Mouse (Mus musculus): ENCODE measurements at regions not wholly inside any gene's neighbourhood (a gene's known extent, or its start where the extent isn't known, plus 50 kb on each side); places are given as distances from the start of the nearest gene placed in this dataset.

- DNase-seq (ENCODE audit: low spot score in 2 of 2), result no peak
Measured at GRCm38 (mm10) chr2:46491081-46491480, 1373.9 kb upstream of the Zeb2 start.

GRCm38 (mm10) chr2:46468936-46469629, 1351.9 kb upstream of the Zeb2 start:
- no peak for DNase-seq (ENCODE audit: low spot score in 2 of 2)

- no peak for DNase-seq (ENCODE audit: low spot score in 2 of 2)
Measured at GRCm38 (mm10) chr2:46465389-46465788, 1348.2 kb upstream of the Zeb2 start.

- no peak for DNase-seq (ENCODE audit: low spot score in 2 of 2)
Measured at GRCm38 (mm10) chr2:46464913-46465312, 1347.7 kb upstream of the Zeb2 start.

- DNase-seq (ENCODE audit: low spot score in 2 of 2), result no peak
Measured at GRCm38 (mm10) chr2:46462670-46463069, 1345.5 kb upstream of the Zeb2 start.

GRCm38 (mm10) chr2:46450698-46451097, 1333.5 kb upstream of the Zeb2 start:
- no peak for DNase-seq (ENCODE audit: low spot score in 2 of 2)

GRCm38 (mm10) chr2:46445306-46445705, 1328.1 kb upstream of the Zeb2 start:
- DNase-seq (ENCODE audit: low spot score in 2 of 2), result no peak

- peak in 1 of 2 experiments; percentile 12 for DNase-seq (ENCODE audit: low spot score in 2 of 2)
Measured at GRCm38 (mm10) chr2:46443686-46444180, 1326.5 kb upstream of the Zeb2 start.

GRCm38 (mm10) chr2:46443061-46443685, 1326.0 kb upstream of the Zeb2 start:
- DNase-seq (ENCODE audit: low spot score in 2 of 2), result no peak

- DNase-seq (ENCODE audit: low spot score in 2 of 2), result no peak
Measured at GRCm38 (mm10) chr2:46442576-46442975, 1325.4 kb upstream of the Zeb2 start.

- DNase-seq (ENCODE audit: low spot score in 2 of 2), result no peak
Measured at GRCm38 (mm10) chr2:46441927-46442326, 1324.7 kb upstream of the Zeb2 start.

GRCm38 (mm10) chr2:46441348-46441747, 1324.2 kb upstream of the Zeb2 start:
- DNase-seq (ENCODE audit: low spot score in 2 of 2), result no peak

- no peak for DNase-seq (ENCODE audit: low spot score in 2 of 2)
Measured at GRCm38 (mm10) chr2:46440038-46440437, 1322.8 kb upstream of the Zeb2 start.

- DNase-seq (ENCODE audit: low spot score in 2 of 2), result no peak
Measured at GRCm38 (mm10) chr2:46418281-46418680, 1301.1 kb upstream of the Zeb2 start.

GRCm38 (mm10) chr2:46402373-46403114, 1285.3 kb upstream of the Zeb2 start:
- DNase-seq (ENCODE audit: low spot score in 2 of 2), result no peak

GRCm38 (mm10) chr2:46394161-46394560, 1277.0 kb upstream of the Zeb2 start:
- no peak for DNase-seq (ENCODE audit: low spot score in 2 of 2)

- no peak for DNase-seq (ENCODE audit: low spot score in 2 of 2)
Measured at GRCm38 (mm10) chr2:46372847-46373461, 1255.8 kb upstream of the Zeb2 start.

GRCm38 (mm10) chr2:46371755-46372154, 1254.6 kb upstream of the Zeb2 start:
- no peak for DNase-seq (ENCODE audit: low spot score in 2 of 2)

GRCm38 (mm10) chr2:46370949-46371348, 1253.8 kb upstream of the Zeb2 start:
- no peak for DNase-seq (ENCODE audit: low spot score in 2 of 2)

GRCm38 (mm10) chr2:46368882-46369281, 1251.7 kb upstream of the Zeb2 start:
- DNase-seq (ENCODE audit: low spot score in 2 of 2), result no peak

- DNase-seq (ENCODE audit: low spot score in 2 of 2), result no peak
Measured at GRCm38 (mm10) chr2:46366135-46366485, 1248.9 kb upstream of the Zeb2 start.

- no peak for DNase-seq (ENCODE audit: low spot score in 2 of 2)
Measured at GRCm38 (mm10) chr2:46365428-46366134, 1248.4 kb upstream of the Zeb2 start.

All from frontal cortex, postnatal 25 days (tissue).